Mouse (Mus musculus): Measurements from ENCODE around the gene Eif4g3. TPM values are rescaled to one million over a fixed set of nuclear protein-coding genes. Genes with fewer than 3 reads are reported as not detected.

The Eif4g3 gene
- total and polyA plus RNA-seq, 3 experiments = 22.8 to 63.7 TPM; not detected in 1

- Histone ChIP-seq H3K9ac (ENCODE audit: control insufficient read depth, low read depth, low read length, poor library complexity, severe bottlenecking) (no peak overlapping the region), H3K4me3 (ENCODE audit: control insufficient read depth in 1 of 2, insufficient read depth in 1 of 2, low read depth in 2 of 2, low read length in 2 of 2) (no peak overlapping the region), H3K4me1 (ENCODE audit: control insufficient read depth in 1 of 2, insufficient read depth in 2 of 2, low read length in 2 of 2) (no peaks in the 10 kb centered on the region), H3K27me3 (ENCODE audit: control insufficient read depth in 1 of 2, insufficient read depth in 2 of 2, low read length in 2 of 2) (no peaks in the 10 kb centered on the region), H3K27ac (ENCODE audit: control insufficient read depth, low read depth, low read length) (no peak overlapping the region), H3K79me2 (ENCODE audit: control insufficient read depth, insufficient read depth, low read length, poor library complexity) (peaks cover 2% of the 10 kb centered on the region; the same call in 1 of the 2 replicates), H3K36me3 (ENCODE audit: control insufficient read depth in 1 of 2, insufficient read depth in 2 of 2, low read length in 2 of 2) (peaks cover 0 to 4% of the 10 kb centered on the region in 2 experiments; a peak in 2 of 4 replicates), H3K9me3 (replicated peaks; ENCODE audit: insufficient read depth, low read length) (no peaks in the 10 kb centered on the region)
- DNase-seq (ENCODE audit: low read depth, low spot score) = no peak
- TF ChIP-seq POLR2A (IDR thresholded peaks at IDR 0.05; ENCODE audit: control insufficient read depth in 1 of 2, insufficient read depth in 1 of 2, low read depth in 1 of 2, low read length in 2 of 2, poor library complexity in 1 of 2) (no peak), ZNF384 (IDR thresholded peaks at IDR 0.05; ENCODE audit: low read depth, low read length) (no peak), NRF1 (IDR thresholded peaks at IDR 0.05; ENCODE audit: insufficient read depth, low read depth, low read length, poor library complexity, severe bottlenecking) (no peak)
These were observed 82.2 kb downstream of the Eif4g3 start for GRCm38 (mm10) chr4:138074896-138075584.

DNA sequence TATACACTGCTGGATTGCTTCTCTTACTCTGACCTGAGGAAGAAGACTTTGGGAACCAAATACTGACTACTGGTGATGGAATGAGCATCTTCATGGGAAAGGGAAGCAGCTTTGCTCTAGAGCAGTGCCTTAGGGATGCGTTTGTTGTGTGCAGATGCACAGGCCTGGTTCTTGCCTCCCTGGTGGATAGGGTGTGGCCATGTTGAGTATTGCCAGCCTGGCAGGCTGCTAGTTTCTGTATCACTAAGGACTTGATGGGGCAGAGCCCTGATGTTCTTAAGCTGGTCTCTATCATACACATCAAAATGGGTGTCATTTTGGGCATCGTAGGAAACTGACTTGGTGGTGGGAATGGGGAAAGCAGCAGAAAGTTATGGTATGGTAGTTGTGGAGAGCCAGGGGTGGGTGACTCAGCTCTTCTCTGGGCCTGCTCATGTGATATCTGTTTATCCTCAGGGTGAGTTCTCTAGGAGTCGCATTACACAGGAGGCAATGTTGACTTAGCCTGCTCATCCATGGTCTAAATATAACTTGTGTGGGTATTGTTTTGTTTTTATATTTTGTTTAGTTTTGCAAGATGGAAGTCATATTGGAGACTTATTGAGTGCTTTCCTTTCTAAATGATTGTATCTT, 85.0 kb downstream of the Eif4g3 start:
- Histone ChIP-seq H3K9ac (ENCODE audit: control insufficient read depth, low read depth, low read length, poor library complexity, severe bottlenecking) (no peak overlapping the region), H3K27ac (ENCODE audit: control insufficient read depth, low read depth, low read length) (no peak overlapping the region), H3K4me3 (ENCODE audit: control insufficient read depth in 1 of 2, insufficient read depth in 1 of 2, low read depth in 2 of 2, low read length in 2 of 2) (no peak overlapping the region), H3K36me3 (ENCODE audit: control insufficient read depth in 1 of 2, insufficient read depth in 2 of 2, low read length in 2 of 2) (peaks cover 4 to 8% of the 10 kb centered on the region in 2 experiments; a peak in 3 of 4 replicates), H3K4me1 (ENCODE audit: control insufficient read depth in 1 of 2, insufficient read depth in 2 of 2, low read length in 2 of 2) (peaks cover 3 to 6% of the 10 kb centered on the region in 2 experiments; a peak in 3 of 4 replicates), H3K27me3 (ENCODE audit: control insufficient read depth in 1 of 2, insufficient read depth in 2 of 2, low read length in 2 of 2) (no peaks in the 10 kb centered on the region), H3K9me3 (replicated peaks; ENCODE audit: insufficient read depth, low read length) (no peaks in the 10 kb centered on the region), H3K79me2 (ENCODE audit: control insufficient read depth, insufficient read depth, low read length, poor library complexity) (peaks cover 2% of the 10 kb centered on the region; the same call in 1 of the 2 replicates)
- TF ChIP-seq HCFC1 (IDR thresholded peaks at IDR 0.05; ENCODE audit: low read depth, low read length) (no peak), SMC3 (IDR thresholded peaks at IDR 0.05; ENCODE audit: low read depth, low read length) (no peak), POLR2AphosphoS5 (IDR thresholded peaks at IDR 0.05; ENCODE audit: borderline replicate concordance, low read depth, low read length) (no peak), ZMIZ1 (IDR thresholded peaks at IDR 0.05; ENCODE audit: low read depth, low read length) (no peak), JUND (IDR thresholded peaks at IDR 0.05; ENCODE audit: low read depth, low read length) (no peak), EP300 (IDR thresholded peaks at IDR 0.05; ENCODE audit: low read depth in 1 of 2, low read length in 2 of 2) (no peak), ELF1 (IDR thresholded peaks at IDR 0.05; ENCODE audit: low read depth, low read length) (no peak), ZC3H11A (IDR thresholded peaks at IDR 0.05; ENCODE audit: low read depth, low read length) (no peak), TAL1 (IDR thresholded peaks at IDR 0.05; ENCODE audit: low read length) (no peak), MYC (IDR thresholded peaks at IDR 0.05; ENCODE audit: low read depth, low read length) (no peak), MAZ (IDR thresholded peaks at IDR 0.05; ENCODE audit: low read depth, low read length) (no peak), GABPA (IDR thresholded peaks at IDR 0.05; ENCODE audit: low read depth, low read length) (no peak), USF2 (IDR thresholded peaks at IDR 0.05; ENCODE audit: borderline replicate concordance in 1 of 2, insufficient read depth in 1 of 2, low read depth in 1 of 2, low read length in 2 of 2) (no peak), E2F4 (IDR thresholded peaks at IDR 0.05; ENCODE audit: borderline replicate concordance, low read depth, low read length) (no peak)
- peak; percentile 32 for DNase-seq (ENCODE audit: low read depth, low spot score)
